Mouse (Mus musculus) embryonic facial prominence, embryonic 14.5 days (tissue): ENCODE data around the gene Mettl6. TPM values are rescaled to one million over a fixed set of nuclear protein-coding genes. Genes with fewer than 3 reads are reported as not detected.

ENCODE experiments used
- ATAC-seq: fragments of 200-750 bp; cut with Nextera tagmentation; 2 replicates; pipeline ENCODE4 v1.8.0; 2017; ENCODE audit warnings: low read depth, moderate number of reproducible peaks, moderate TSS enrichment
- DNase-seq: peaks from one replicate; pipeline ENCODE4 v3.0.0-alpha.2; 2015; ENCODE audit warnings: low spot score
- H3K27ac ChIP-seq: fragments of 300-500 bp; sonication (generic); replicated peaks from 2 replicates; pipeline ENCODE4 v1.5.1; 2014; ENCODE audit warnings: low read depth, mild to moderate bottlenecking, low read length, moderate library complexity
- H3K27me3 ChIP-seq: fragments of 300-500 bp; sonication (generic); replicated peaks from 2 replicates; pipeline ENCODE4 v1.6.1; 2014; ENCODE audit warnings: low read length; ENCODE audit not compliant: control insufficient read depth, insufficient read depth
- H3K36me3 ChIP-seq: fragments of 300-500 bp; sonication (generic); 2 replicates; pipeline ENCODE4 v1.6.1; 2014; ENCODE audit warnings: low read length, mixed read lengths; ENCODE audit not compliant: control insufficient read depth, insufficient read depth
- H3K4me1 ChIP-seq: fragments of 300-500 bp; sonication (generic); 2 replicates; pipeline ENCODE4 v1.6.1; 2014; ENCODE audit warnings: antibody characterized with exemption, low read length; ENCODE audit not compliant: control insufficient read depth, insufficient read depth
- H3K4me2 ChIP-seq: fragments of 300-500 bp; sonication (generic); 2 replicates; pipeline ENCODE4 v1.6.1; 2014; ENCODE audit warnings: low read depth, mild to moderate bottlenecking, low read length, moderate library complexity, mixed read lengths
- H3K4me3 ChIP-seq: fragments of 300-500 bp; sonication (generic); 2 replicates; pipeline ENCODE4 v1.5.1; 2014; ENCODE audit warnings: low read depth, mild to moderate bottlenecking, low read length
- H3K9ac ChIP-seq: fragments of 300-500 bp; sonication (generic); 2 replicates; pipeline ENCODE4 v1.6.1; 2014; ENCODE audit warnings: low read depth, mild to moderate bottlenecking, low read length, moderate library complexity, mixed read lengths
- H3K9me3 ChIP-seq: fragments of 300-500 bp; sonication (generic); 2 replicates; pipeline ENCODE4 v1.6.1; 2016; ENCODE audit warnings: low read length; ENCODE audit not compliant: control insufficient read depth
- WGBS: fragments of 180-500 bp; shearing (Covaris S2); extraction: QIAGEN DNeasy Blood & Tissue Kit; methylation state at CpG from one replicate; pipeline ENCODE4 v1.1.7; 2014; 5-methylcytosine and 5-hydroxymethylcytosine counted together
- polyA plus RNA-seq: library from polyadenylated mRNA; unstranded; fragments of >200 nt; fragmentation: Nextera tagmentation; extraction: Ambion mirVana; gene quantifications from 2 replicates; pipeline ENCODE4 v1.2.1, GENCODE M21; 2014

Gene Mettl6
- polyA plus RNA-seq, 1 experiment from 2014 or later: 54.0 TPM

GRCm38 (mm10) chr14:31519165-31519564, 24.3 kb upstream of the Mettl6 start:
- H3K4me1 ChIP-seq: no peaks in the 10 kb centered on the region; the same call in 1 of the 2 replicates
- H3K9me3 ChIP-seq: 0 out of 2 replicates have a peak, but pooled peaks cover 8% of the 10 kb centered on the region
- 34% methylated on average over 3 of the region's 3 CpGs for WGBS
- ATAC-seq (no peak), DNase-seq (peak; percentile 55)
- H3K36me3 ChIP-seq: no peaks in the 10 kb centered on the region
- H3K4me2 ChIP-seq: no peak overlapping the region
- no peak overlapping the region for H3K4me3 ChIP-seq
- no peak overlapping the region for H3K27ac ChIP-seq
- no peak overlapping the region for H3K9ac ChIP-seq
- H3K27me3 ChIP-seq: no peaks in the 10 kb centered on the region

GRCm38 (mm10) chr14:31515895-31516294, 21.1 kb upstream of the Mettl6 start:
- ATAC-seq (no peak), DNase-seq (no peak)
- WGBS: 92% methylated on average over 2 of the region's 2 CpGs
- Histone ChIP-seq H3K9ac (no peak overlapping the region), H3K27ac (no peak overlapping the region), H3K4me3 (no peak overlapping the region), H3K4me2 (no peak overlapping the region), H3K4me1 (no peaks in the 10 kb centered on the region; the same call in 1 of the 2 replicates), H3K9me3 (0 out of 2 replicates have a peak, but pooled peaks cover 8% of the 10 kb centered on the region), H3K27me3 (no peaks in the 10 kb centered on the region), H3K36me3 (no peaks in the 10 kb centered on the region)

GRCm38 (mm10) chr14:31510322-31510721, 15.5 kb upstream of the Mettl6 start:
- Histone ChIP-seq H3K4me2 (no peak overlapping the region), H3K4me1 (no peaks in the 10 kb centered on the region), H3K9ac (no peak overlapping the region), H3K27me3 (no peaks in the 10 kb centered on the region), H3K27ac (no peak overlapping the region), H3K36me3 (peaks cover 50% of the 10 kb centered on the region), H3K9me3 (0 out of 2 replicates have a peak, but pooled peaks cover 8% of the 10 kb centered on the region), H3K4me3 (no peak overlapping the region)
- ATAC-seq (no peak), DNase-seq (no peak)
- whole genome bisulfite sequencing: 87% methylated on average over 3 of the region's 3 CpGs

GRCm38 (mm10) chr14:31509911-31510310, 15.1 kb upstream of the Mettl6 start:
- H3K9me3 ChIP-seq: 0 out of 2 replicates have a peak, but pooled peaks cover 8% of the 10 kb centered on the region
- ATAC-seq: no peak
- WGBS: 92% methylated on average over 2 of the region's 2 CpGs
- no peak overlapping the region for H3K4me2 ChIP-seq
- H3K36me3 ChIP-seq: peaks cover 54% of the 10 kb centered on the region
- no peak overlapping the region for H3K27ac ChIP-seq
- H3K9ac ChIP-seq: no peak overlapping the region
- H3K27me3 ChIP-seq: no peaks in the 10 kb centered on the region
- no peak overlapping the region for H3K4me3 ChIP-seq
- no peak for DNase-seq
- no peaks in the 10 kb centered on the region for H3K4me1 ChIP-seq

GRCm38 (mm10) chr14:31506456-31506855, 11.6 kb upstream of the Mettl6 start:
- Histone ChIP-seq H3K4me2 (no peak overlapping the region), H3K9me3 (no peaks in the 10 kb centered on the region), H3K36me3 (peaks cover 89% of the 10 kb centered on the region), H3K27ac (no peak overlapping the region), H3K4me1 (no peaks in the 10 kb centered on the region), H3K4me3 (no peak overlapping the region), H3K27me3 (no peaks in the 10 kb centered on the region), H3K9ac (no peak overlapping the region)
- WGBS: 95% methylated on average over 6 of the region's 6 CpGs
- ATAC-seq (no peak), DNase-seq (no peak)

GRCm38 (mm10) chr14:31503406-31503805, 8.6 kb upstream of the Mettl6 start:
- ATAC-seq (no peak), DNase-seq (no peak)
- no peak overlapping the region for H3K9ac ChIP-seq
- H3K4me1 ChIP-seq: no peaks in the 10 kb centered on the region
- WGBS: 92% methylated on average over 13 of the region's 13 CpGs
- no peak overlapping the region for H3K27ac ChIP-seq
- no peaks in the 10 kb centered on the region for H3K27me3 ChIP-seq
- H3K4me3 ChIP-seq: no peak overlapping the region
- H3K9me3 ChIP-seq: no peaks in the 10 kb centered on the region
- H3K36me3 ChIP-seq: peaks cover 95% of the 10 kb centered on the region
- no peak overlapping the region for H3K4me2 ChIP-seq

DNA sequence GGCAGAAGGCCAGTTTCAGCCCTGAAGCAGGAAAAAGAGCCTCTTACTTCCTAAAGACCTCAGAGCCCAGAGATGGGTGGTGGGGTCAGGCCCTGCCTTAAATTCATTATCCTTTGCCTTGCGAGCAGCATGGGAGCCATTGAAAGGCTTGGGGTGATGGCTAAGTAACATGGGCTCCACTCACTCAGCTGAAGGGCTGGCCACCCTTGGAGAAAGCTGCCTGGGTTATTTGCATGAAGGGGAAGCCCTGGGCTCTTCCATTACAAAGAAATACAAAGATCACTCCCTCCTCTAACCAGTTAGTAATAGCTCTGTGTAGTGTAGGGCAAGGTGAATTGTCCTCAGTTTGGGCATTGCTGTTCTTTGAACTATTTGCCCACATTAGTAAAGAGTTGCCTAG, 4.7 kb upstream of the Mettl6 start:
- Histone ChIP-seq H3K4me3 (no peak overlapping the region), H3K4me1 (peaks cover 10% of the 10 kb centered on the region), H3K27ac (no peak overlapping the region), H3K27me3 (no peaks in the 10 kb centered on the region), H3K4me2 (no peak overlapping the region), H3K36me3 (peaks cover 58% of the 10 kb centered on the region), H3K9ac (no peak overlapping the region), H3K9me3 (no peaks in the 10 kb centered on the region)
- 80% methylated on average over 1 of the region's 1 CpGs for WGBS
- DNase-seq (no peak), ATAC-seq (no peak)

- WGBS: 29% methylated on average over 7 of the region's 7 CpGs
Measured at GRCm38 (mm10) chr14:31496241-31496646, 1.4 kb upstream of the Mettl6 start.

GRCm38 (mm10) chr14:31495538-31495937, 698 bp upstream of the Mettl6 start:
- Histone ChIP-seq H3K9me3 (no peaks in the 10 kb centered on the region), H3K4me1 (peaks cover 22% of the 10 kb centered on the region), H3K36me3 (peaks cover 38% of the 10 kb centered on the region), H3K27ac (peak overlapping the region; percentile 88), H3K9ac (peak overlapping the region; percentile 94), H3K27me3 (no peaks in the 10 kb centered on the region), H3K4me3 (peak overlapping the region; percentile 91), H3K4me2 (peak overlapping the region; percentile 95)
- DNase-seq (no peak), ATAC-seq (no peak)
- 2% methylated on average over 8 of the region's 8 CpGs for WGBS

More at GRCm38 (mm10) chr14:31496241-31496646, 1.4 kb upstream of the Mettl6 start:
- DNase-seq: no peak
- Histone ChIP-seq H3K4me3 (peak overlapping the region; percentile 91), H3K36me3 (peaks cover 44% of the 10 kb centered on the region), H3K27me3 (no peaks in the 10 kb centered on the region), H3K9ac (peak overlapping the region; percentile 94), H3K27ac (peak overlapping the region; percentile 88; the same call in 1 of the 2 replicates), H3K4me1 (peaks cover 22% of the 10 kb centered on the region), H3K9me3 (no peaks in the 10 kb centered on the region), H3K4me2 (peak overlapping the region; percentile 95)
- ATAC-seq: no peak
